Mouse (Mus musculus) lung, postnatal 4 days (tissue): ENCODE measurements around the gene Rps11.
A peak's percentile ranks its signal among the peaks of the same experiment; 100 is the strongest.

Source experiments
- DNase-seq, 2 experiments: peaks; one replicate each; pipeline ENCODE4 v3.0.0; 2021

The Rps11 gene

DNA sequence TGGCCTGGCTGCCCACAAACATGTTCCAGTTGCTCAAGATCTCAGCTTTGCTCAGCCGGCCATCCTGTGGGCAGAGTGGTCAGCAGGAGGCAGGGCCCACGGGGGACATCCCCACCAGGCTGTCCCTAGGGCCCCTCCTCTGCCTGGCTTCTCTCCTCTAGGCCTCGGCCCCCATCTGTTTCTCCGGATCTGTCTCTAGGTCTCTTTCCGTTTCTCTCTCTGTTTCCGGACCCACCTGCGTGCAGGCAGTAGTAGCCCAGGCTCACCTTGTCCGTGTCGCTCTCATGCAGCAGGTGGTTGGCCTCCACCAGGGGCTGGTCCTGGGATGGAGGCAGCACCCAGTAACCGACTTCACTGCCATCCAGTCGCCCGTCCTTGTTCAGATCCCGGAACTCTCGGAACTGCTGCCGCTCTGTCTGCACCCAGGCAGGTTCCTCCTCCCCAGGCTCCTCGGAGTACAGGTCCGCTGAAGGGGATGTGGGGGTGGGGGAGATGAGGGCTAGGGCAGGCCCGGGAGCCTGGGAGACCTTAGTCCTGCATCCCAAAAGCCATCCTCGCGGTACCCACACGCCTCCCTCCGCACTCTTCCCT, 40.8 kb downstream of the Rps11 start:
- DNase-seq, result no peak

DNA sequence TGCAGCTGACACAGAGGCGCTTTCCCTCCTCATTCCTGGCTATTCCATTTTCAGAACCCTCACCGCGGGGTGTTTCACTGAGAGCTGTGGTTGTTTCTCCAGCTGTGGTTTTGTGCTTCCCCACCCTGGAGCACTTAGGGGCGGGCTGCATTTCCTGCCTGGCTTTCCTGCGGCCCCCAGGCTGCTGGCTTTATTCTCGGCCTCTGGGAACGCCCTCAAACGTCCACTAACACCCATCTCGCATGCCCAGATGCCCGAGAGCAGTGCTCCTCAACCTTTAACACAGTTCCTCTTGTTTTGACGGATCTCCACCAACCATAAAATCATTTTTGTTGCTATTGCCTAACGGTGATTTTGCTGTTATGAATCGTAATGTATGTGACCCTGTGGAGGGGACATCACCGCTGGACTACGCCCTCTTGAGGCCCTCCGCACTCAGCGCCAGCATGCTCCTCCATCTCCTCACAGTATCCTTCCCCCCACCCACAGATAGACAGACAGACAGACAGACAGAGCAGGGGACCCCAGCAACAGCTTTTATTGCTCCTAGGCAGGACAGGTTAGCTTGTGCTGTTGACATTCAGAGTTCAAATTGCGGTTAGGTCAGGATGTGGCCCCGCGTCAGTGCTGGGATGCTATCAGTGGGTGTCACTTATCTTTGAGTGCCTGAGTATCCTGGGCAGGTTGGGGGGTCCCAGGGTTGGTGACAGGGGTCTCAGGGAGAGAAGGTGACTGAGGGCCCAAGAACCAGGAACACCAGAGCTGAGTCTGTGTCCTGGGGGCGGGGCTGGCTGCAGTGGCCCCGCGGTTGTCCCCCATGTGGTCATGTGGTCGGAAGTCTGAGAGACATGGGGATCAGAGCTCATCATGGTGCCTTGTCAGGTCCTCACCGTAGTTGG, 41.6 kb downstream of the Rps11 start:
- peak; percentile 82 to 85 for DNase-seq

DNA sequence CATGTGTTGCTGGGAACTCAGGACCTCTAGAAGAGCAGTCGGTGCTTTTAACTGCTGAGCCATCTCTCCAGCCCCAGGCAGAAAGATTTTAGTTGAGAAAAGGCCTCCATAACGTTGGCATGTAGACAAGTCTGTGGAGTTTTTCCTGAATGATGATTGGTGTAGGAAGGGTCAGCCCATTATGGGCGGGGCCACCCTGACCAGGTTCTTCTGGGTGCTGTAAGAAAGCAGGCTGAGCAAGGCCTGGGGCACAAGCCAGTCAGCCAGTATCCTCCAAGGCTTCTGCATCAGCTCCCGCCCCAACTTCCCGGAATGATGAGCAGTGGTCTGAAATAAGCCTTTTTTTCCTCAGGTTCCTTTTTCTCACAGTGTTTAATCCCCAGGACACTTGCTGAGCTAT, 43.2 kb downstream of the Rps11 start:
- no peak for DNase-seq

DNA sequence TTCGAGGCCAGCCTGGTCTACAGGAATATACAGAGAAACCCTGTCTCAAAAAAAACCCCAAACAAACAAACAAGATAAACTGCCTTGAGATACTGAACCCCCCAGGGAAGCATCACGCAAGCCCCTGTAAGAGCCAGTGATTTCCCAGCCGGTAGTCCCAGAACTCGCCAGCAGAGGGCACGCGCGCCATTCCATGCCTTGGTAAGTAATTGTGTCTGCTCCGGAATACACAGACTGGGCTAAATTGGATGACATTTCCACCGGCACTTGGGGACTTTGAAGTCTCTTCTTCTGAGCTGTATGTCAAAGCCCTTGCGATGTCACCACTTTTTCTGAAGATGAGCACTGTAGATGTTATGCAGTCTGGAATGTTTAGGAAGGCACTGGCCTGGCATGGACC, 44.4 kb downstream of the Rps11 start:
- DNase-seq, result peak; percentile 89 to 94

DNA sequence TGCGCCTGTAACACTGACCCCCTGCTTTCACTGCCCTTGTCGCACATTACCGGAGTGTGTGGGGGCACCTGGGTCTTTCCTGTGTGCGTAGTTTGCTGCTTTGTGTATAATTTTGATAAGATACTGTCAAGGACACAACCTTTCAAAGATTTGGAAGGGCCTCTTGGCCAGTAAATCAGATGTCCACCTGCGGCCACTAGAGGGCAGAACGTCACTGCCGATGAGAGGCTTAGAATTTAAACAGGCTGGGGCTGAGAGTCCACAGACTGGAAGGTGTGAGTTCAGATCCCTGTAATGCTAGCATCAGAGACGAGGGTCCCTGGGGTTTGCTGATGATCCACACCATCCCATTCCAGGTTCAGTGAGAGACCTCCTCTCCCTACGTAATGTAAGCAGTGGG, 45.7 kb downstream of the Rps11 start:
- peak; percentile 73 to 83 for DNase-seq

DNA sequence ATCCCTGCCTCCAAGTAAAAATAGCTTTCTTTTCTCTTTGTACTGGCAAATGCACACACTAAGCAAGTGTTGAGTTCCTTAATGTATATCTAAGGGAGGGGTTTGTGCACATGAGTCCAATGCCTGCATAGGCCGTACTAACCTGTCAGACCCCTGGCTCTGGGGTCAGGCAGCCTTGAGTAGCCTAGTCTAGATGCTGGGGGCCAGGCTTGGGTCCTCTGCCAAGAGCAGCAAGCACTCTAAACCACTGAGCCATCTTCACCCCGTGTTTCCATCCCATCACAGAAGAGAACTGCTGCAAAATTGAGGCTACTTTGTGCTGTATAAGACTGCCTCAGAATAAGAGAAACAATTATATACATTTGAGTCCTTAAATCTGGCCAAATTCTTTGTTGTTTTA, 46.4 kb downstream of the Rps11 start:
- DNase-seq, result no peak

DNA sequence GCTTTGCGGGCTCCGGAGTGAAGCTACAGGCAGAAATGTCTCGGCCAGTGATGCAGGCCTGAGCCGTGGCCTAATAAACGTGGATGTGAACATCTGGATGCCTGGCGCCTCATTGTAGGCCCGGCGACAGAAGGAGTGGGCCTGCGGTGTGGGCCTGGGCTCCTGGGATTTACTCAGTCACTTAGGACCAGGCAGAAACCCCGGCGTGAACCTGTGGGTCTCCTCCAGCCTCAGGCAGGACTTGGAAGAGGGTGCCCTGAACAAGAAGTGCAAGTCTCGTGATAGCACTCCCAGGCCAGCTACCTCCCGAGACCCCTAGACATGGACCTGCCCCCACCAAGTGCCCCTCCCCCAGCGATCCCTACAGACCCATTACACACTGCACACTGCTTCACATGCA, 46.9 kb downstream of the Rps11 start:
- no peak for DNase-seq

DNA sequence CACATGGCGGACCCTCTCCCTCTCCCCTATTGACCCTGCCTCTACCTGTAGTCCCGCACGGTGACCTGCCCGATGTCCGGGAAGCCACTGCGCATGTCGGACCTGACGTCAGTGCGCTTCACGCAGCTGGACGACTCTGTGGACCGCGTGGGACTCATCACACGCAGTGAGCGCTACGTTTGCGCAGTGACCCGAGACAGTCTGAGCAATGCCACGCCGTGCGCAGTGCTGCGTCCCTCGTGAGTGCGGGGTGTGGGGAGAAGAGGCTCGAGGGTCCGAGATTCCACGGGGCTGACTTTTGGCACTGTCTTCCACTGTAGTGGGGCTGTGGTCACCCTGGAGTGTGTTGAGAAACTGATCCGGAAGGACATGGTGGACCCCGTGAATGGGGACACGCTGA, 47.7 kb downstream of the Rps11 start:
- DNase-seq, result no peak

DNA sequence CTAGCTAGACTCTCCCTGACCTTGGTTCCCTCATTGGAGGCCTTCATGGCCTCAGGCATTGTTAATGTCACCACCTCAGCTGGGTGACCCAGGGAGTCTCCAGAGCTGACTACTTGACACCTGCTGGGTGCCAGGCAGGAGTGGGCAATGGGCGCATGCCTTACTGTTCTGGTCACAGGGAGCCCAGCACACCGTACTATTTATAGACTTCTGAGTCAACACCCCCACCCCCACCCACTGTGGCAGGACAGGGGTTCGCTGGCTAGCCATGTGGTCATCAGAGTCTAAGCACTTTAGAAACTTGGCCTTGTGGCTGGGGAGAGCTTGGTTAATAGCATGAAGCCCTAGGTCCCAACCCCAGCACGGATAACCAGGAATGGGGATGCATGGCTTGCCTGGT, 48.8 kb downstream of the Rps11 start:
- DNase-seq, result no peak

DNA sequence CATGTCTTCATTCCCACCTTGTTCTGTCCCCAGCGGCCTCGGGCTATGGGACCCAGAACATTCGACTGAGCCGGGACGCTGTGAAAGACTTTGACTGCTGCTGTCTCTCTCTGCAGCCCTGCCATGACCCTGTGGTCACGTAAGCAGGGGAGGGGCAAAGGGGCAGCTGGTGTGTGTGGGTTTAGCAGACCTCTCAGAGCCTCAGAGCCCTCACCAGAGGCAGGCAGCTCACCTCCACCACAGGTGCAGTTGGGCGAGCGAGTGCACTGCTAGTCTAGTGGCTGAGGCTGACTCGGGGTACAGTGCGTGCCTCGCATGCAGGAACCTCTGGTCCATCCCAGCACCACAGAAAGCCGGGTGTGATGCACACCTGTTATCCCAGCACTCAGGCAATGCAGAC, 50.3 kb downstream of the Rps11 start:
- no peak for DNase-seq

DNA sequence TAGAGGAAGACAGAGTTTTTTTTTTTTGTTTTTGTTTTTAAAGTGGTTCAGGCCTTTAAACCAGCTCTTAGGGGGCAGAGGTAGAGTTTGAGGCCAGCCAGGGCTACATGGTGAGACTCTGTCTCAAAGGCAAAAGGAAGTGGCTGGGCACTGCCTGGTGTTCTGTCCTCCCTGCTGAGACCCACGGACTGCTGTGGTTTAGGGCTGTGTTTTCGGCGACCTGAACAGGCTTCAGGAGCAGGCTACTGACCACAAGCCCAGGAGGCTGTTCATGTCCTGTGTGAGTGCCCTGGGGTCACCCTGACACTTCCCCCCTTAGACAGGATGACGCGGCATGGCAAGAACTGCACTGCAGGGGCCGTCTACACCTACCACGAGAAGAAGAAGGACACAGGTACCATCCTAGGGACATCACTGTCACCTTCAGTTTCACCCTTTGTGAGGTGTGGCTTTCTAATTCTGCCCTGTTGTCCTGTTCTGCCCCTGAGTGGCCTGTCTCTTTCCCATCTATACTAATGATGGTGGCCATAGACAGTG, 51.0 kb downstream of the Rps11 start:
- no peak for DNase-seq
